Mouse (Mus musculus) liver (tissue): ENCODE results near the gene Olfr514.
A peak's percentile ranks its signal among the peaks of the same experiment; 100 is the strongest.

Source experiments
- DNase-seq: peaks from one replicate; pipeline ENCODE4 v3.0.0-alpha.2; 2020; ENCODE audit warnings: mixed read lengths

Olfr514 gene

GRCm38 (mm10) chr7:108825897-108826296, at the start of gene Olfr514:
Gene Olfr514 (minus strand): TSS chr7:108825997.
- no peak for DNase-seq

- DNase-seq, result no peak
Observed at GRCm38 (mm10) chr7:108872279-108872678, 46.5 kb upstream of the Olfr514 start, which contains the start of gene Olfr517. Gene Olfr517 (minus strand): TSS chr7:108872379.

GRCm38 (mm10) chr7:108850429-108850828, 24.6 kb upstream of the Olfr514 start, which contains the start of gene Olfr516:
Gene Olfr516 (minus strand): TSS chr7:108850529.
- no peak for DNase-seq

- DNase-seq, result peak; percentile 3
Observed at GRCm38 (mm10) chr7:108814593-108815215, 11.1 kb downstream of the Olfr514 start.

GRCm38 (mm10) chr7:108797205-108797933, 28.4 kb downstream of the Olfr514 start:
- no peak for DNase-seq
